Mouse (Mus musculus) hindbrain, embryonic 16.5 days (tissue): Measurements from ENCODE around the gene Pxn. TPM values are rescaled to one million over a fixed set of nuclear protein-coding genes. Genes with fewer than 3 reads are reported as not detected.

Source experiments
- ATAC-seq: fragments of 200-750 bp; cut with Nextera tagmentation; 2 replicates; pipeline ENCODE4 v1.8.0; 2017; ENCODE audit warnings: moderate TSS enrichment, moderate library complexity
- H3K27ac ChIP-seq: fragments of 300-500 bp; sonication (generic); 2 replicates; pipeline ENCODE4 v1.5.1; 2014; ENCODE audit warnings: low read depth, mild to moderate bottlenecking, control low read depth, low read length, moderate library complexity
- H3K27me3 ChIP-seq: fragments of 300-500 bp; sonication (generic); replicated peaks from 2 replicates; pipeline ENCODE4 v1.6.1; 2014; ENCODE audit warnings: low read length; ENCODE audit not compliant: control insufficient read depth, insufficient read depth
- H3K36me3 ChIP-seq: fragments of 300-500 bp; sonication (generic); 2 replicates; pipeline ENCODE4 v1.6.1; 2014; ENCODE audit warnings: mild to moderate bottlenecking, low read length, moderate library complexity, mixed read lengths; ENCODE audit not compliant: control insufficient read depth, insufficient read depth
- H3K4me1 ChIP-seq: fragments of 300-500 bp; sonication (generic); 2 replicates; pipeline ENCODE4 v1.6.1; 2014; ENCODE audit warnings: low read depth, low read length; ENCODE audit not compliant: control insufficient read depth, insufficient read depth
- H3K4me2 ChIP-seq: fragments of 300-500 bp; sonication (generic); 2 replicates; pipeline ENCODE4 v1.6.1; 2014; ENCODE audit warnings: mild to moderate bottlenecking, low read length, control low read depth, moderate library complexity
- H3K4me3 ChIP-seq: fragments of 300-500 bp; sonication (generic); 2 replicates; pipeline ENCODE4 v1.5.1; 2014; ENCODE audit warnings: mild to moderate bottlenecking, low read length, control low read depth, moderate library complexity
- H3K9ac ChIP-seq: fragments of 300-500 bp; sonication (generic); 2 replicates; pipeline ENCODE4 v1.6.1; 2014; ENCODE audit warnings: low read depth, mild to moderate bottlenecking, control low read depth, low read length, moderate library complexity
- H3K9me3 ChIP-seq: fragments of 300-500 bp; sonication (generic); 2 replicates; pipeline ENCODE4 v1.6.1; 2014; ENCODE audit warnings: mild to moderate bottlenecking, low read length, moderate library complexity; ENCODE audit not compliant: control insufficient read depth
- WGBS: fragments of 180-500 bp; shearing (Covaris S2); extraction: QIAGEN DNeasy Blood & Tissue Kit; methylation state at CpG from one replicate; pipeline ENCODE4 v1.1.7; 2014; 5-methylcytosine and 5-hydroxymethylcytosine counted together
- polyA plus RNA-seq: library from polyadenylated mRNA; unstranded; fragments of >200 nt; fragmentation: Nextera tagmentation; extraction: Ambion mirVana; gene quantifications from 2 replicates; pipeline ENCODE4 v1.2.1, GENCODE M21; 2015

Gene Pxn
- polyA plus RNA-seq, 1 experiment from 2014 or later, result 19.1 TPM

- no peak overlapping the region for H3K4me2 ChIP-seq
- no peaks in the 10 kb centered on the region for H3K27me3 ChIP-seq
- no peak overlapping the region for H3K9ac ChIP-seq
- H3K36me3 ChIP-seq, result no peaks in the 10 kb centered on the region
- H3K4me1 ChIP-seq, result peaks cover 20% of the 10 kb centered on the region
- H3K4me3 ChIP-seq, result no peak overlapping the region
- WGBS, result 87% methylated on average over 18 of the region's 18 CpGs
- H3K27ac ChIP-seq, result no peak overlapping the region
- H3K9me3 ChIP-seq, result no peaks in the 10 kb centered on the region
- ATAC-seq, result no peak
These were observed 20.8 kb upstream of the Pxn start for GRCm38 (mm10) chr5:115485489-115486205.

- Histone ChIP-seq H3K27me3 (no peaks in the 10 kb centered on the region), H3K9ac (no peak overlapping the region), H3K27ac (no peak overlapping the region), H3K4me2 (no peak overlapping the region), H3K4me1 (peaks cover 21% of the 10 kb centered on the region), H3K9me3 (no peaks in the 10 kb centered on the region), H3K4me3 (no peak overlapping the region), H3K36me3 (no peaks in the 10 kb centered on the region)
- 54% methylated on average over 4 of the region's 4 CpGs for WGBS
- ATAC-seq, result no peak
These were observed 19.8 kb upstream of the Pxn start for GRCm38 (mm10) chr5:115486726-115487125.

- H3K27ac ChIP-seq, result no peak overlapping the region
- no peak overlapping the region for H3K4me2 ChIP-seq
- H3K4me3 ChIP-seq, result no peak overlapping the region
- H3K4me1 ChIP-seq, result peaks cover 25% of the 10 kb centered on the region
- H3K9me3 ChIP-seq, result no peaks in the 10 kb centered on the region
- H3K36me3 ChIP-seq, result no peaks in the 10 kb centered on the region
- H3K9ac ChIP-seq, result no peak overlapping the region
- no peak for ATAC-seq
- H3K27me3 ChIP-seq, result no peaks in the 10 kb centered on the region
- WGBS, result 83% methylated on average over 8 of the region's 8 CpGs
These were observed 19.1 kb upstream of the Pxn start for GRCm38 (mm10) chr5:115487353-115487752.

GRCm38 (mm10) chr5:115487942-115488580 lies 18.4 kb upstream of the Pxn start:
- 78% methylated on average over 9 of the region's 9 CpGs for WGBS
- Histone ChIP-seq H3K36me3 (no peaks in the 10 kb centered on the region), H3K27ac (no peak overlapping the region), H3K9me3 (no peaks in the 10 kb centered on the region), H3K4me2 (peak overlapping the region; percentile 85; the same call in 1 of the 2 replicates), H3K4me3 (no peak overlapping the region), H3K9ac (no peak overlapping the region), H3K27me3 (no peaks in the 10 kb centered on the region), H3K4me1 (peaks cover 18% of the 10 kb centered on the region)
- ATAC-seq, result no peak

GRCm38 (mm10) chr5:115488841-115489698 lies 17.4 kb upstream of the Pxn start:
- H3K4me1 ChIP-seq, result peaks cover 16% of the 10 kb centered on the region
- peak overlapping the region; percentile 51 for H3K4me3 ChIP-seq
- no peaks in the 10 kb centered on the region for H3K27me3 ChIP-seq
- H3K36me3 ChIP-seq, result no peaks in the 10 kb centered on the region
- under 1% methylated on average over 38 of the region's 39 CpGs for WGBS
- H3K9ac ChIP-seq, result peak overlapping the region; percentile 88
- H3K9me3 ChIP-seq, result no peaks in the 10 kb centered on the region
- H3K27ac ChIP-seq, result peak overlapping the region; percentile 100
- peak; percentile 76 for ATAC-seq
- peak overlapping the region; percentile 85 for H3K4me2 ChIP-seq

- Histone ChIP-seq H3K9me3 (no peaks in the 10 kb centered on the region), H3K4me3 (peak overlapping the region; percentile 51), H3K27ac (peak overlapping the region; percentile 100), H3K36me3 (no peaks in the 10 kb centered on the region), H3K4me2 (peak overlapping the region; percentile 85), H3K4me1 (peaks cover 13% of the 10 kb centered on the region), H3K9ac (peak overlapping the region; percentile 88), H3K27me3 (no peaks in the 10 kb centered on the region)
- peak; percentile 80 for ATAC-seq
- under 1% methylated on average over 50 of the region's 50 CpGs for WGBS
These were observed 16.5 kb upstream of the Pxn start for GRCm38 (mm10) chr5:115489699-115490637.

GRCm38 (mm10) chr5:115490638-115491000 lies 15.9 kb upstream of the Pxn start:
- ATAC-seq, result no peak
- WGBS, result 8% methylated on average over 8 of the region's 8 CpGs
- peak overlapping the region; percentile 85 for H3K4me2 ChIP-seq

GRCm38 (mm10) chr5:115491076-115491475 lies 15.4 kb upstream of the Pxn start:
- no peak for ATAC-seq
- Histone ChIP-seq H3K9ac (no peak overlapping the region), H3K4me1 (peaks cover 13% of the 10 kb centered on the region), H3K27ac (no peak overlapping the region), H3K27me3 (no peaks in the 10 kb centered on the region), H3K9me3 (no peaks in the 10 kb centered on the region), H3K4me2 (no peak overlapping the region), H3K4me3 (no peak overlapping the region), H3K36me3 (no peaks in the 10 kb centered on the region)
- WGBS, result 36% methylated on average over 5 of the region's 5 CpGs

More at GRCm38 (mm10) chr5:115490638-115491000, 15.9 kb upstream of the Pxn start:
- 0 out of 2 replicates have a peak overlapping the region, but pooled peaks have one; percentile 5 for H3K9ac ChIP-seq
- H3K27me3 ChIP-seq, result no peaks in the 10 kb centered on the region
- H3K4me3 ChIP-seq, result no peak overlapping the region
- peaks cover 13% of the 10 kb centered on the region for H3K4me1 ChIP-seq
- H3K27ac ChIP-seq, result peak overlapping the region; percentile 73
- H3K36me3 ChIP-seq, result no peaks in the 10 kb centered on the region
- no peaks in the 10 kb centered on the region for H3K9me3 ChIP-seq
